Mouse (Mus musculus) adrenal gland (tissue): ENCODE measurements around the gene Ap1b1.

Source experiments
- intact Hi-C: fragments of 180-260 bp; cut with DNase I; formaldehyde crosslinking; loops from one replicate; pipeline ENCODE4 v1.15.1; 2025

Gene Ap1b1

DNA sequence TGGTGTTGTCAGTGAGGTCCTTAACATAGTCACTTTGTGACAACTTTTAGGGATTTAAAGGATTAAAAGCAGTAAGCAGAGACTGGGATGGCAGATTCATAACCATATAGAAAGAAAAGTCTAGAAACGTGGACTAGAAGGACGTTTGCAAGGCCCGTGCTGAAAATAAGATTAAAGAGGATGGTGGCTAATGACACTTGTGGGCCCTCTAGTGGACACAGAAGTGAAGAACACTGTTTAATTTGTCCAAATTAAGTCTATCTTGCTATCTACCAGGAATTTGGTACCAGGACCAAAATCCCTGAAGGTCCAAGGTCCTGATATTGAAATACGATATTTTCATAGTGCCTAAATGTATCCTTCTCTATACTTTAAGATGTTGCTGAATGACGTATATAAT is 2.4 kb upstream of the Ap1b1 start:
- intact Hi-C loops = no loop called here

DNA sequence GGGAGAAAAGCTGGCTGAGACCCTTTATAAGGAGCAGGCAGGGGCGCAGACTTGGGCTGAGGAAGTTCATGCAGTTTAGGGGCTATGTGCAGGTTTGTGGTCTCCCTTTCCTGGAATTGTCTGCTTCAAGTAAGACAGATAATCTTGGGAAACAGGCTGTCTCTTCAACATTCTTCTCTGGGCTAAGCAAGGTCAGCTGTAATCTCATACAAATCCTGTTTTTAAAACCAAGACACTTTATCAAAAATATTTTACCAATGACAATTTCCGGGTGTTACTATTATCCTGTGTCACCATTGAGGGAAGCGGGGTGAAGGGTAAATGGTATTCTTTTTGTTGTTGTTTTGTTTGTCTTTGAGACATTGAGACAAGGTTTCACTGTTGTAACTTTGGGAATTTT is 1.8 kb upstream of the Ap1b1 start:
- intact Hi-C loops = no loop called here

DNA sequence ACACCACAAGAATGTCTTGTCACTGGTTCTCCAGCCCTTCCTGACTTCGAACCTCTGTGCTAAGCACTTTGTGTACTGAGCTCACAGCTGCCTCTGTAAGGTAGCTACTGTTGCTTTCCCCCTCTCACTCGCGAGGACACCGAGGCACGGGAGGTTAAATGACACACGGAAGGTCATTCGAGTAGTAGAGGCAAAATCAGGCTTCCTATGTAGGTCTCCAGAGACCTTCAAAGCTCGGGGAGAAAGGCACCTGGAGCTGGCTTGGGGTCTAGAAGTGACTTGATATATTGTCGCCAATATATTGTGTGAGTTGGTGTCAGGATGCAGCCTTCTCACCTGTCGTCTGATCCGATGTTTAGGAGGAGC is 846 bp downstream of the Ap1b1 start:
- intact Hi-C loops = no loop called here

DNA sequence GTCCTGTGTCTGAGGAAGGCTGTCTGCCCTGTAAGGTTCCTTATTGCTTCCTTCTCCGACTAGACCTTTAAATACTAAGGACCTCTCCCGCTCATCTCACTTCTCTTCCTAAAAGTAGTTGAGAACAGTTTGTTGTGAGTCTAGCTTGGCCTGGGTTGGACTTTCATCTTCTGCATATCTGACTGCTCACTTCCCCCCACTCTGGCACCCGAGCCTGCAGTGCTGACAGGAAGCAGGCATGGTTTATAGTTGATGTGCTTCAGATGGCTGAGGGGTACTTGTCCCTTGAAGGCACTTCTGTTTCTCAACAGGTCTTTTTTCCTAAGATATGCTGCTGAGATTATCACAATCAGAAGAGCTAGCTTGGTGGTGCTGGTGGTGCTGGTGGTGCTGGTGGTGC is 2.6 kb downstream of the Ap1b1 start:
- intact Hi-C loops = no loop called here

DNA sequence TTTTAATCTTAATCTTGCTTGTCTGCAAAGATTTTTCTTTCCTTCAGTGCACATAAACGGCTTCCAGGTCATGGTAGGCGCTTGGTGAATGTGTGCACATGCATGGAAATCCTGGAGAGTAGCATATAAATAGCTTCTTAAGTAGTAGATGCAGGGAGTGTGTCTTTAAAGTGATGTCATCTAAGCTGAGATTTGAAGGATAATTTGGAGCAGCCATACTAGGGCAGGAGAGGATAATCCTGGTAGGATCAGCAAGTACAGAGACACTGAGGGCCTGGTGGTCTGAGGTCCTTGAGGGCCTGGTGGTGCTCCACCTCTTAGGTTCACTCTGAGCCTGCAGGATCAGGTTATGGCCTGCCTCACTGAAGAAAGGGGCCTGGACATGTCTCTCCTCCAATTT is 5.8 kb downstream of the Ap1b1 start:
- intact Hi-C loops = no loop called here

DNA sequence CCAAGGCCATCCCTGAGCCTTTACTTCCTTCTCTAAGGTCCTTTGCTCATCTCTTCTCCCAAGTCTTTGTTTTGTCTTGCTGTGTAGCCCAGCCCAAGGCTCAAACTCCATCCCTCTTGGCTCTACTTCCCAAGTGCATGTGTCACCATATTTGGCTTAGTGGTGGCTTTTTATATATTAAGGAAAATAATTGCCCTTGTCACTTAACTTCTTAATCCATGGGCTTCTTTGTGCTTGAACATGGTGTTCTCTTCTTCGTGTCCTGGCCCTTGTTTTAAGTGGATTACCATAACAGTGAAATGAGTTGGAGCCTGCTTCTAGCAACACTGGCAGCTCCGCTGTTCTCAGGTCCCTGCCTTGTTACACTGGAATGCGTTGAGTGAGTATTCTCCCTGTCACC is 9.1 kb downstream of the Ap1b1 start:
- intact Hi-C loops = no loop called here

DNA sequence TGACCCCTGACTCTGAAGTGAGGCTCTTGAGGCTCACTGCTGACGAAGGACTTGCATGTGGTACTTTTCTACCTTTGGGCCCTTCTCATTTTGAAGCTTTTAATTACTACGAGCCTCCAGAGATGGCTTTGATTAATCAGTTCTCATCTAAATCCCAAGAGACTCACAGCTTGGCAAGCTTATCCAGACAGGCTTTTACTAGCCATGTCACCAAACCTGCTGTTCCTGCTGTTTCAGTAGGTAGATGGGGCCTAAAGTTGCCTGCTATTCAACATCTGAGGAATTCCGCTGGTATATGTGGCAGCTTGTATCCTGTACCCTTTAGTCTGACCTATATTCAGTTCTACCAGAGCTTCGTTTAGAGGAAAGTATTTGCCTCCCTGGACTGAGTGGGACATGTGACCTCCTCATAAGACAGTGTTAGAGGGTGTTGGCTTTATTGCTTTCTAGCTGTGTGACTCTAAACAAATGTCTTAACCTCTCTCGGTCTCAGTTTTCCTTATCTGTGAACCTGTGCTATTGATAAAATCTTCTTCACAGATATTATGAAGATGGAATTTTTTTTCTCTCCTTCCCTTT is 10.1 kb downstream of the Ap1b1 start:
- intact Hi-C loops = no loop called here

DNA sequence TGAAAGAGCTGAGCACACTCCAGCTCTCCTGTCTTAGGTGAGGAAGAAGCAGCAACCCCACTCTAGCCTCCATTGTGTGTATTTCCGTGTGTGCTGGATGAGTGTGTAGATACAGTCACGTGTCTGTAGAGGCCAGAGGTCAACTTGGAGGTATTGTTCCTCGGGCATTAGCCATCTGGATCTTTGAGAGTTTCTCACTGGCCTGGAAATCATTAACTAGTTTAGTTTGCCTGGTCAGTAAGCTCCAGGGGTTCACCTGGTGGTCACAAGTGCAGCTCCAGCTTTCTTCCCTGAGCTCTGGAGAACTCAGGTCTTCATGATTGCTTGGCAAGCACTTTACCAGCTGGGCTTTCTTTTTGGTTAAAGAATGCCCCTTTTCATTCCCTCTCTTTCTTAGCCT is 11.7 kb downstream of the Ap1b1 start:
- intact Hi-C loops = no loop called here

DNA sequence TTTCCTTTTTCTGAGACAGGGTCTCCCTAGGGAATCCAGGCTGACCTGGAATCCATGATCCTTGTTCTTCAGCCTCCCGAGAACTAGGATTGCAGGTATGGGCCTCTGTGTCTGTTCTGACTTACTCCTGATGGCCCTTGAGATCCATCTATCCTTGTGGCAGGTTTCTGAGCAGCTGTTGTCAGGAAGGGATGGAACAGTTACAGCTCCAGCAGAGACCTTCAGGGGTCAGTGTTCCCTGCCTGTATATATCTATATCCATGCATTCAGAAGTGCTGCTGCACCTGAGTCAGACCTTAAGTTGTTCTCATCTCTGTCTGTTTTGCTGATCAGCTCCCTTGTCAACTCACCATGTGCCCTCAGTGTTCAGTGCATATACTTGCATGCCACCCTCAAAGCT is 12.1 kb downstream of the Ap1b1 start:
- intact Hi-C loops = no loop called here

DNA sequence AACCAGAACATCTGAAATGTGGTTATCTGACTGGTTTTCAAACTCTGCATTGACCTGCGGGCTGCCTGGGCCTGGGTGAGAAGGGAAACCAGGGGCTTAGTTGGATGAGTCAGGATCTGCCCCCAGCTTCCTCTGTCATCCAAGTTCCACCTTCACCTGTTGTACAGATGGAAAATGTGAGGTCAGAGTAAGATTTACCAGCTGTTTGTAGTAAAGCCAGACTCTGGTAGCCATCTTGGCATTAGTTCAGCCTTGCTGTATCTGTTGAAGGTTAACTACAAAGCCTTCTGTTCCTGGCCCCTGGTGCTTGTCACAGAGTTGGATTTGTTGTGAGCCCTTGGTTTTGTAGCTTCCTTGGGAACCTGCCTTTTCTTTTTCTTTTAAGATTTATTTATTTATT is 13.6 kb downstream of the Ap1b1 start:
- intact Hi-C loops = no loop called here

DNA sequence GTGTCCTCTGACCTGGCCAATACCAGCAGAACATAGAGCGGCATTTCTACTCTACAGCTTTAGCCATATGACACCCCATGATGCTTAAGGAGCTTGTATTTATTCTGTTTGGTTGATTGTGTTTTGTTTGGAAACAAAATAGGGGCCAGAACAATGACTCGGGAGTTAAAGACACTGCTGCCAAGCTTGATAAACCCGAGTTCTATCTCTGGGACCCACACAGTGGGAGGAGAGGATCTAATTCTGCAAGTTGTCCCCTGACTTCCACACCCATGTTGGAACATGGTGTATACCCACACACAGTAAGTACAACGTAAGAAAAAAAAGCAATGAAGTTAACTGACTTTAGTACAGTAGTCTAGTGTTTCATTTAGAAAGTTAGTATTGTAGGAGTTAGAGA is 16.2 kb downstream of the Ap1b1 start:
- intact Hi-C loops = no loop called here

DNA sequence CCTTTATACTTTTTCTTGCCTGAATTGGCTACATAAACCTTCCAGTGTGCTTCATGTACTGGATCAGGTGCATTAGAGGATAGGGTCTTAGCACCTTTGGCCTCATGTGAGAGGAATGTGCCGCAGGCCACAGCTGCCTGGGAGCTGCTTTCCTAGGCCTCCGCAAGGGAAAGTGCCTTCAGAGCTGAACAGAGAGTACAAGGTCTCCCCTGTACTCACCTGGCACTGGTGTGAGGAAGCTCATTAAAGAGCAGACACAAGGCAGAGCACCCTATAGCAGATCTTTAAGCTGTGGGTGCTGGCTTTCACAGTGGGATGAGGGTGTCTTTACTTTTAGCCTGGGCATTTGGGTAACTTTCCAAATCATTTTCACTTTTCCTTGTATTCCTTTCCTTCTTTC is 18.9 kb downstream of the Ap1b1 start:
- intact Hi-C loops = no loop called here

DNA sequence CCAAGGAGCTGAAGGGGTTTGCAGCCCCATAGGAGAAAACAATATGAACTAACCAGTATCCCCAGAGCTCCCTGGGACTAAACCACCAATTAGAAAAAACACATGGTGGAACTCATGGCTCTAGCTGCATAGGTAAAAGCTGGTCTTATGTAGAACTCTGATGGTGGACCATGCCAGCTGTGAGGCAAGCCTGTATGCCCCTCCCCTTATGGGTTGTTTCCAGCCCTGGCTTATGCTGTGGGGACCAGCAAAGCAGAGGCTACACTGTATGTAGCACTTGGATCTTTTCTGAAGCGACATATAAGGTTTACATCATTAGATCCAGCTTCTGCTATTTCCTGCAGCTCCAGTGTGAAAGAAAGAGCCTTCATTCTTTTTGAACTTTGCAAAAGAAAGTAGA is 20.6 kb downstream of the Ap1b1 start:
- intact Hi-C loops = no loop called here

DNA sequence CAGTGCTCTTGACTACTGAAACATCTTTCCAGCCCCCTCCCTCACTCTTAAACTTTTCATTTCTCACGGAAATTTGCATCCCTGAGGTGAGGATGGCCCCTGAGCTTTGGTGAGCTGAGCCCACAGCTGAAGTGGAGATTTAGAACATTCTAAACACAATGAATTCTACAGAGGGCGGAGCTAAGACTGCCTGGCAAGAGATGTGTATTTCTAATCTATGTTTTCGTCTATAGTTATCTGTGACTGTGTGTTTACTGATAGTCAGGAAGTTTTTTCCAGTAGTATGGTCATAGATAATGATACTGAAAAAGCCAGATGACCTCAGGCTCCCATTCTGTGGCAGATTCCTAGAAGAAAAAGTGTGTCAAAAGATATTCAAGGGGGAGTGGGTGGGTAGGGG is 22.2 kb downstream of the Ap1b1 start:
- intact Hi-C loops = no loop called here

DNA sequence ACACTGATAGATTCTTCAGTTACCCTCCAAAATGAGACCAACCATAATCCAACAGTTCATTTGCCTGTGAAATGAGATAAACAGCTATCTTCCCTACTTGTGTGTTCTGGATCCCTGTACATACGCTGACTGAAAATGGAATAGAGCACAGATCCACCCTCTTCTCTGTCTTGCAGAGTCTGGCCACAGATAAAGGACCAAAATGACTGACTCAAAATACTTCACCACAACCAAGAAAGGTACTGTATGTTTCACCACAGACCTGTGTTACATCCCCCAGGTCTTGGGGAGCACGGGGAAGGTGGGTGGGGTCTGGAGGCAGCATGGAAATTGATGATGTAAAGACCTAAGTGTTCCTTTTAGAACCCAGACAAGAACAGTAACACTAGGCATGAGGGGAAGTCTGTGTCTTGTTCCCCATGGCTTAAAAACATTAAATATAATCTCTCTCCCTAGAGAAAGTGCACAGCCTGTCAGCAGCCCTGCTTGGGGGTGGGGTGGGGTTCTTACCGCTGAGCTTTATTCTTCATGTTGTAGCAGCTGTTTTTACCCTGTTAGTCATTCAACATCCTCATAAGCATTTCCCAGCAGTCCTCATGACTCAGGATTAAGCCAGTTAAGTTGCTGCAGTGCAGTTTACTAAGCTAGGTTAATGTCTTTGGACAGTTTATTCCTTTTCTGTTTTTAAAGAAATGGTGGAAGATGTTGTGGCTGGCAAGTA is 22.9 kb downstream of the Ap1b1 start:
- intact Hi-C loops = no loop called here

DNA sequence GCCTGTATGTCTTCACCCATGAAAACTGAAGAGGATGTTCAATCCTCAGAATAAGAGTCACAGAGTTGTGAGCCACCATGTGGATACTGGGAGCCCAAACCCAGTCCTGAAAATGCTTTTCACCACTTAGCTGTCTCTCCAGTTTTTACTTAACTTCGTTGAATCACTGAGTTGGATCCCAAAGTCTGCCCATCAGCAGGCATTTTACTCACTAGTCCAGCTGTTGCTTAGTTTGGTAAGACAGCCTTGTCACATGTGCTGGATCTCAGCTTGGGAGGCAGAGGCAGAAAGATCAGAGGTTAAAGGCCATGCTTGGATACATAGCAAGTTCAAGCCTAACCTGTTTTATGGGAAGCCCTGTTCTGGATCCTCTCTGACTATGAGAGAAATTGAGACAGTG is 23.6 kb downstream of the Ap1b1 start:
- intact Hi-C loops = no loop called here

DNA sequence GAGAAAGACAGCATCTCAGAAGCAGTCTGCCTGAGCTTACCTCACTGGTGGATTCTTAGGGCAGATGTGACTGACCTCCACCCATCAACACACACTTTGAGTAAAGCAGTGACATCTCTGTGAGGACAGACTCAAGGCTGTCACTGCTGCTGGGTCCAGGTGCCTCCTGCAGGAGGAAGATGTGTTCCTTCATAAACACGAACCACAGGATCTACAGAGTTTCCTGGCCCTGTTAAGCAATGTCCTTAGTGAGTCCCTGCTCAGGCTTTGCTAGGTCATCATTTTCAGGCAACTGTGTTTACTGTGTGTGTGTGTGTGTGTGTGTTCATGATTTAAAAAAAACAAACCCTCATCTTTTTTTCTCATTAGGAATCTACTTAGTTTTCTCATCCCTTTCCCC is 24.9 kb downstream of the Ap1b1 start:
- intact Hi-C loops = no loop called here

DNA sequence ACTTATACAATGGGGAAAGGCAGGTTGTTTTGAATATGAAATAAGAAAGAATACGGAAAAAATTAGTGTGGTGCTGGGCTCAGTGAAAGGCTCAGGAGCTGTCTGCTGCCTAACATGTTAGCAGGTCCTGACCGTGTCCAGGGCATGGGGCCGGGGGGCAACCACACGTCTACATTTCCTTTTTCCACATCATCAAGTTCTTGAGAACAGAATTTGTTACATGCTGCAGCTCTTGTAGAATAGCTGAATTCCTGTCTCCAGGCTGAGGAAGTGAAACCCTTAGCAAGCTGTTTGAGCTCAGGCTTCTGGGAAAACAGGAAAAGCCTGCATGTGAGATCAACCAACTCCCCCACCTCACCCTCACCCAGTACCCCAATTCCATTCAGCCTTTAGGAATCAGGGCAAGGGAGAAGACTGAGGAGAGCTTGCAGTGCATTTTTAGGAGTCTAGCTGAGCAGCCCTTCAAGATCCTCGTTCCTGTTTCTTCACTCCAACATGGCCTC is 25.6 kb downstream of the Ap1b1 start:
- intact Hi-C loops = no loop called here

DNA sequence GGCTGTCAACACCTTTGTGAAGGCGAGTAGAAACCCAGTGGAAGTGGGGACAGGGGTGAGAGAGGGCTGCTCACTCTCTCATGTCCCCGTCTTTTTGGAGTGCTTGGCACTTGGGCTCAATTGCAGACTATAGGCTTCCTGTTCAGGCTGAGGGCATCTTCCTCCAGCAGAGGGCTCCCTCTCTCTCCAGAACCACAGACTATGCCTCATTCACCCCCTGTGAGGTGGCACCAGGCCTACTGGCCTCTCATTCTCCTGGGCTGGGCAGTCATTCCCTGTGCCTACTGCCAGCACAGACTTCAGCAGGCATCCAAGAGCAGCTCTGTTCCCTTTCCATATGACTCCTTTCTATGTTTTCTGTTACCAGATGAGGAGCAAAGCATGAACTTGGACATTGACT is 29.1 kb downstream of the Ap1b1 start:
- intact Hi-C loops = loop anchor here (2.0 kb wide), 1 partner anchor 49 kb away; the partner anchor contains the start of gene Gas2l1

DNA sequence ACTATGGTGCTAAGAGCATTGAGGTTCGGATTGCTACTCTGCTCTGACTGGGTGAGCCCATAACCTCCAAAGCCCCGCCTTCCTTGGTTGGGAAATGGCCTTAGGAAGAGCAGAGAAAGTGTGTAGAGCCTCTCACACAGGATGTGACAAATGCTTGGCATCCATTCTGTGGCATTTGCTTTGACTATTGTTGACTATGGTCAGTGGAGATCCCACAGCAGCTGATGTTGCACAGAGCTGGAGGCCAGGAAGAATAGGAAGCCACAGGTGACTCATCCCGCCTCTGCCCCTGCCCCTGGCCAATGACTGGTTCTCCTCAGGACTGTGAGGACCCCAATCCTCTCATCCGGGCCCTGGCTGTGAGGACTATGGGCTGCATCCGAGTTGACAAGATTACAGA is 29.7 kb downstream of the Ap1b1 start:
- intact Hi-C loops = no loop called here

DNA sequence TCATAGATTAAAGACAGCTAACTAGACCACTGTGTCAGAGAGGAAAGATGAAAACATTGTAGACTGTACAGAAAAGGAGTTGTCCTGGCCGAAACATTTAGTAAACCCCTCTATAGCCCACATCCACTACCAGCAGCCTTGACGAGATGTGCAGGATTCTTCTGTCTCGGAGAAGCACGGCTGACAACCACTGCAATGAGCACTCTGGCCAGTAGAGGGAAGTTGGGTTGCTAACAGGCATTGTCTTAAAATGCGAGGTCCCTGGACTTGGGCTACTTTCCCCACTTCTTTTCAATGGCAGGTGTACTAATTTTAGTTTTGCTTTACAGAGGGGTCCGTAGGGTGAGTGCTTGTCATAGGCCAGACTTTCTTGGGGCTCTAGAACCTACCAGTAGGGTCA is 30.9 kb downstream of the Ap1b1 start:
- intact Hi-C loops = no loop called here

DNA sequence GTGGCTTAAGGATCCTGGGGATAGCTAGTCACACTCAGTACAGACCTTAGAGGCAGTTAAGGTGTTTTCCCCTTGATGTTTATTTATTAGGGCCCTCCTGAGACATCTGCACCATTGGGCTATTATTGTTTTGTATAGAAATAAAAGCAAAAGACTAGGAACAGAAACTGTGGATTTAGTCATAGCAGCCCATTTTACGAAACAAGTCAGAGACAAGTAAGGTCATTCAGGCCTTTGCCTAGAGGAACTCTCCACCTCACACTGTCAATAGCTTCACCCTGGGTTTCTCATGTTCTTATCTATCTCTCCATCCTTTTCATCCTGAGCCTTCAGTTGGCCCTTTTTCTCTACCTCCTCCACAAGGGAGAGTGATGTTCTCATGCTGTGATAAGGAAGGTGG is 38.5 kb downstream of the Ap1b1 start:
- intact Hi-C loops = no loop called here

DNA sequence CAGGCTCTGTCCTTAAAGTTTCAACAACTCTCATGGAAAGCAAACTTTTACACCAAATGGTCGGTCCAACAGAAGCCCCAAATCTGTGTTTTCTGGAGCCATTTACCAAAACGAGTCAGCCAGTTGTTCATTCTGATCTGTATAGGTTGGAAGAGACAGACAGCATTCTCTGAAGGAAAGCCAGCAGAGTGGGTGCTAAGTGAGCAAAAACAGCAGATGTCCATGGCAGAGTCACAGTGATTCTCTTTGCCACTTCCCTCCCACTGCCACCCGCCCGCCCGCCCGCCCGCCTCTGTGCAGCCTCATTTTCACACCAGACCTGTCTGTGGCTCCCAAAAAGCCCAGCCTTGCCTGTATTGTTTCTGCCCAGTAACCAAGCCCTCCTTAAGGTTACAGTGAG is 41.6 kb downstream of the Ap1b1 start:
- intact Hi-C loops = no loop called here
